Mouse (Mus musculus) left cerebral cortex, postnatal 36 days (tissue): ENCODE results near the gene Olfr1434. TPM values are rescaled to one million over a fixed set of nuclear protein-coding genes. Genes with fewer than 3 reads are reported as not detected.
"Not testable (repeated sequence)": the region's sequence is repeated elsewhere in the genome, so short reads cannot be mapped to it uniquely, and the experiment has no call there.

ENCODE experiments used
- DNase-seq, 2 experiments: peaks; one replicate each; pipeline ENCODE4 v3.0.0; 2021 to 2022; ENCODE audit warnings: low spot score in 2 of 2, mixed read lengths in 1 of 2
- intact Hi-C: fragments of 180-260 bp; cut with DNase I; formaldehyde crosslinking; loops from one replicate; pipeline ENCODE4 v1.15.1; 2025
- total RNA-seq, 2 experiments: library from RNA; stranded (reverse); gene quantifications; 2 replicates each; pipeline ENCODE4 v1.2.3; 2021

The Olfr1434 gene
- total RNA-seq, result not detected

DNA sequence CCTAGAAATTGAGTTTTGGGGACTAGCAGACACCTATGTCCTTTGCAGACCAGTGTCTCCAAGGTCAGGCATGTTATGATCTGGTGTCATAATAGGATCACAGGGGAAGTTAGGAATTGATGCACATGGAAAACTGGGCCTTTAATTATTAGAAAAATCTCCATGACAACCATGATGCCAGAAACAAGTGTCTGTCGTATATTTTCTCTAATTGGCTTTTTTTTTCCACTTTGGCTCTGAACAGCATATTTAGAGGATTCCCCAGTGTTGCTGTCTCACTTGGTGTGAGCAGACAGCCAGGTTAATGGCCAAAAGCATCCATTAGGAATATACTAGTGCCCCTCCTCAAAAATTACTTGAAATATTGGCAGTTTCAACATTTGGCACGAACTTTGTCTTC is at the start of gene Olfr1434:
TSS of gene Olfr1434 (plus strand) at position 301 of the 400 bp plus-strand sequence.
- no peak for DNase-seq
- intact Hi-C loops, result no loop called here

DNA sequence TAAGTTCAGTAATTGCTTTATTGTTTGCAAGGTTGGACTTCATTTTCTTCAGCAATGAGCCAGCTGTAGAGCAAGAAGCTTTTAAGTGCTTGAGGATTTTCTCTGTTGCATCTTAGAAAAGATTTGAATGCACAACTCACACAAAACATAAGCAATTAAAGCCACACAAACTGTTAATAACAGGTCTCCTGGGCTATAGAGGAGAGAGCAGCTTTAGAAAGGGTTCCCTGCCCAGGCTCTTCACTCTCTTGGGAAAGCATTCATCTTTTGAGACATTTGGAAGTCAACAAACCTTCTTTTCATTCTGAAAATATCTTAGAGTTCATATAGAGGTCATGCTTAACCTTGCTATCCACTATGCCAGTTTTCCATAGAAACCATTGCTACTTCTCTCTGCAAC is 47.2 kb upstream of the Olfr1434 start, which contains the start of gene Olfr1432:
TSS of gene Olfr1432 (minus strand) at position 101 of the 400 bp plus-strand sequence.
- not testable (repeated sequence) for DNase-seq
- intact Hi-C loops, result loop anchor here (5.0 kb wide), 1 partner anchor 55 kb away; no protein-coding TSS in a partner anchor

DNA sequence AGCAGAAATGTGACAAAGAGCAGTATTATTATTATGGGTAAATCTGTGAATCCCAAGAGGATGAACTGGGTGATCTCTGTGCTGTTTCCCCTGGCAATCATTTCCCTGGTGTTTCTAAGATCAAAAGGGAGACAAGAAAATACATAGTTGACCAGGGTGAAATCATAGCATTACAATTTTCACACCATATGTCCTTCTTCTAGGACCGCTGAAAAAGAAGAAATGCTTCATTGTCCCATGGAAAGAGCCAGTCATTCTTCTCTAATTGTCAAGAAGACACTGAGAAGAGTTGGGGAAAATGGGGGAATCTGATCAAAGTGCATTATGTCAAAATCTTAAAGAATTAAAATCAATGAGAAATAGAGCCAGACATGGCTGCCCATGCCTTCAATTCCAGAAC is 38.1 kb upstream of the Olfr1434 start, which contains the start of gene Olfr262:
TSS of gene Olfr262 (minus strand) at position 101 of the 400 bp plus-strand sequence.
- intact Hi-C loops, result no loop called here
- DNase-seq, result no peak

DNA sequence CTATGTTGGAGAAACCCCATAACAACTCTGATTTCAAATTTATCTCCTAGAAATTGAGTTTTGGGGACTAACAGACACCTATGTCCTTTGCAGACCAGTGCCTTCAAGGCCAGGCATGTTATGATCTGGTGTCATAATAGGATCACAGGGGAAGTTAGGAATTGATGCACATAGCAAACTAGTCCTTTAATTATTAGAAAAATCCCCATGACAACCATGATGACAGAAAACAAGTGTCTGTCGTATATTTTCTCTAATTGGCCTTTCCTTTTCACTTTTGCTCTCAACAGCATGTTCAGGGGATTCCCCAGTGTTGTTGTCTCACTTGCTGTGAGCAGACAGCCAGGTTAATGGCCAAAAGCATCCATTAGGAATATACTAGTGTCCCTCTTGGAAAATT is 18.9 kb upstream of the Olfr1434 start, which contains the start of gene Olfr235:
TSS of gene Olfr235 (plus strand) at position 301 of the 400 bp plus-strand sequence.
- DNase-seq, result no peak
- intact Hi-C loops, result no loop called here

DNA sequence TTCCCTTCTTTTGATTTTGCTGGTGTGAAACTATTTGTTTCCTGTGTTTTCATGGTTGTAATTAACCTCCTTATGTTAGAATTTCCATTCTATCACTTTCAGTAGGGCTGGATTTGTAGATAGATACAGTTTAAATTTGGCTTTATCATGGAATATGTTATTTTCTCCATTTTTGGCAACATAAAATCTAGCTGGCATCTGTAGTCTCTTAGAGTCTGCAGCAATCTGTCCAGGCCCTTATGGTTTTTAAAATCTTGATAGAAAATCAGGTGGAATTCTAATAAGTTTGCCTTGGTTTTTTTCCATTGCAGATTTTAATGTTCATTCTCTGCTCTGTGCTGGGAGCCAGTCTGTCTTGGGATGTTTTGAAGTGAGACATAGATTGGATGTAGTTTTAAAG is 13.3 kb downstream of the Olfr1434 start:
- intact Hi-C loops, result no loop called here
- DNase-seq, result no peak

DNA sequence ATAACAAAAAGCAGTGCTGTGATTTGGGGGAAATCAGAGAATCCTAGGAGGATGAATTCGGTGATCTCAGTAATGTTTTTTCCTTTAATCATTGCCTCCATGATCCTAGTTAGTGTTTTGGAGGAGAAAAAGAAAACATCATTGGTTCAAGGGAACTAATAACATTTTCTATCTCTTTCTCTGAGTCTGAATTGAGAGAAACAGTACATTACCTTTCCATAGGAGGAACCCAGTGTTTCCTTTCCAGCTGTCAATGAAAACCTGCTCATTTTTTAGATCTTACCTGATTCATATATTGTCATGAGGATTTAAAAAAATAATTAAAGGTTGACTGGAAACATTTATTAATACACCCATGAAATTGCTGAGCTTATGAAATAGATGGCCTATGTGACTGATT is 19.4 kb downstream of the Olfr1434 start, which contains the start of gene Olfr1436:
TSS of gene Olfr1436 (minus strand) at position 101 of the 400 bp plus-strand sequence.
- DNase-seq, intact Hi-C loops: not testable (repeated sequence)

DNA sequence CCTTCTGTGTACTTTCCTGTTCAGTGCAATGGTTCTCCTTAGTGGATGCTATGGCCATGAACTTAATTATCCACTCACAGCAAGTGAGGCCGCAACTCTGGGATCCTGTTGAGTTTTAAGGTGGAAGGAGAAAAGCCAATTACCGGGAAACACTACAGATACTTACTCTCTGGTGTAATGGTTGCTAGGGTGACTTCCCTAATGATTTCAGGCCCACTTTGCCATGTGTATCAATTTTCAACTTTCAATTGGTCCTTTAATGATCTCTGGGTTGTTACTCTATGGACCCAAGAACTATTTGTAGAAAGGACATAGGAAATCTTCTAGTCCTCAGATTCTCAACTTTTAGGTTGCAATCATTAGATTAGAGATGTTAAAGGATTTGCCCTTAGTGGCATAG is 45.3 kb downstream of the Olfr1434 start, which contains the start of gene Olfr1437:
TSS of gene Olfr1437 (minus strand) at position 101 of the 400 bp plus-strand sequence.
- intact Hi-C loops, result no loop called here
- no peak for DNase-seq

Other genes starting within 250 kb of the Olfr1434 start
- gene Olfr1423, start 238.5 kb upstream of the Olfr1434 start, total RNA-seq, result not detected
- not detected for gene Olfr1424, start 217.2 kb upstream of the Olfr1434 start, total RNA-seq
- not detected for gene Olfr1425, start 202.1 kb upstream of the Olfr1434 start, total RNA-seq
- gene Olfr1426, start 187.8 kb upstream of the Olfr1434 start, total RNA-seq, result not detected
- gene Olfr1427, start 176.5 kb upstream of the Olfr1434 start, total RNA-seq, result not detected
- gene Olfr1428, start 164.0 kb upstream of the Olfr1434 start, total RNA-seq, result not detected
- gene Olfr76, start 156.7 kb upstream of the Olfr1434 start, total RNA-seq, result not detected
- gene Olfr1555-ps1, start 109.7 kb upstream of the Olfr1434 start, total RNA-seq, result not detected
- gene Olfr1431, start 79.2 kb upstream of the Olfr1434 start, total RNA-seq, result not detected
- gene Olfr1432, start 47.3 kb upstream of the Olfr1434 start, total RNA-seq, result not detected
- not detected for gene Olfr262, start 38.2 kb upstream of the Olfr1434 start, total RNA-seq
- gene Olfr235, start 18.8 kb upstream of the Olfr1434 start, total RNA-seq, result not detected
- gene Olfr1436, start 19.3 kb downstream of the Olfr1434 start, total RNA-seq, result not detected
- not detected for gene Olfr1437, start 45.2 kb downstream of the Olfr1434 start, total RNA-seq
- not detected for gene Olfr1438-ps1, start 56.1 kb downstream of the Olfr1434 start, total RNA-seq
- not detected for gene Olfr1440, start 107.4 kb downstream of the Olfr1434 start, total RNA-seq
- not detected for gene Olfr1441, start 137.6 kb downstream of the Olfr1434 start, total RNA-seq
- not detected for gene Pfpl, start 148.1 kb downstream of the Olfr1434 start, total RNA-seq
- 1 to 10 TPM; 7.9 to 8.5 TPM for gene Mpeg1, start 180.9 kb downstream of the Olfr1434 start, total RNA-seq
- gene Dtx4, start 221.6 kb downstream of the Olfr1434 start, total RNA-seq, result 10 to 100 TPM; 32.9 to 35.5 TPM